Mouse (Mus musculus): ENCODE data around the gene Olfr1360.
"Not testable (repeated sequence)": the region's sequence is repeated elsewhere in the genome, so short reads cannot be mapped to it uniquely, and the experiment has no call there.

DNA sequence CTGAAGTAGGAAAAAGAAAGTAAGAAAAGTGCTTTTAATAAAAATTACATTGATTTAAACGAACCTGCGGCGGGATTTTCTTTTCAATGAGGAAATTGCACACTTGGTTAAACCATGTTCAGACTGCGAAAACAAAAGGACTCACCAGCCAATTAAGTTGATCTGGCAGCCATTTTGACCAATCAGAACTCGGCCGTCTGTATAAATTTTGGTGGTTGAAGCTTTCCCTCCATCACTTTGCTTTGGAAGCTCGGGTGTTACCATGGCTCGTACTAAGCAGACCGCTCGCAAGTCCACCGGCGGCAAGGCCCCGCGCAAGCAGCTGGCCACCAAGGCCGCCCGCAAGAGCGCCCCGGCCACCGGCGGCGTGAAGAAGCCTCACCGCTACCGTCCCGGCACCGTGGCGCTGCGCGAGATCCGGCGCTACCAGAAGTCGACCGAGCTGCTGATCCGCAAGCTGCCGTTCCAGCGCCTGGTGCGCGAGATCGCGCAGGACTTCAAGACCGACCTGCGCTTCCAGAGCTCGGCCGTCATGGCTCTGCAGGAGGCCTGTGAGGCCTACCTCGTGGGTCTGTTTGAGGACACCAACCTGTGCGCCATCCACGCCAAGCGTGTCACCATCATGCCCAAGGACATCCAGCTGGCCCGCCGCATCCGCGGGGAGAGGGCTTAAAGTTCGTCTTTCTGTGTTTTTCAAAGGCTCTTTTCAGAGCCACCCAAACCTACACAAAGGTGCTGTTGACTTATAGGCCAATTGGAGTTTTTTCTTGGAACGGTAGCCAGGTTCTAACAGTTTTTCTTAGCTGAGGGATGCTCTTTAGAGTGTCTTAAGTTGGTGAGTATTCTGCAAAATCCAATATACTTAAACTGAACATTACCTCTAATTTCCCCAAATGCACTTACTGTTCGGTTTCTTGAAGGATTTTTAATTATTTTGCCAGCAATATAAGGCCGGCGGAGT lies 40.5 kb upstream of the Olfr1360 start, which contains the start of gene Hist1h3h:
- TF ChIP-seq CTCF (IDR thresholded peaks at IDR 0.05; ENCODE audit: borderline replicate concordance, insufficient read depth, low read depth, low read length), result not testable (repeated sequence)
- peak; percentile 64; the same call in 1 of the 2 replicates for TF ChIP-seq POLR2A (IDR thresholded peaks at IDR 0.05; ENCODE audit: borderline replicate concordance, insufficient read depth, low read length)

All from cerebellum, adult 2 months (tissue).